Mouse (Mus musculus) T-helper 2 cell (primary cell): ENCODE data around the gene Rrp8.

Experiments used
- in situ Hi-C: fragments of 300-600 bp; cut with MboI, MseI; formaldehyde crosslinking; loops from one replicate; pipeline ENCODE4 v1.15.1; 2025; ENCODE audit warnings: high pct_unique_total_duplicates

Gene Rrp8

DNA sequence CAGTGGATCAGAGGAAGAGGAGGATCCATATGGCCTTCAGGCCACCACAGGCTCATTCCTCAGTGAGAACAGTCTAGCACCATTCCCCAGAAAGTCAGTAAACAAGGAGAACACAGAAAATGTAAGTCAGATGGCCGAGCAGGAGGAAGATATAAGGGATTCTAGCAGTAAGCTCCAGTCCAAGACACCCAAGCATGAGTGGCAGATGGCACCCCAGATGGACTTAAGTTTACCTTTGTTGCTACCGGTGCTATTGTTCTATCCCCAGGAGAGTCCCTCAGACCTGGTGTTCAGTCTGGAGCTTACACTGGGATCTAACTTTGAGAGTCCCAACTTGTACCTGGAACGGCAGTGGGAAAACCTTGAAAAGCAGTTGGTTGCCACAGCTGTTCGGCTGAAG, 33.4 kb downstream of the Rrp8 start:
- in situ Hi-C loops: no loop called here

DNA sequence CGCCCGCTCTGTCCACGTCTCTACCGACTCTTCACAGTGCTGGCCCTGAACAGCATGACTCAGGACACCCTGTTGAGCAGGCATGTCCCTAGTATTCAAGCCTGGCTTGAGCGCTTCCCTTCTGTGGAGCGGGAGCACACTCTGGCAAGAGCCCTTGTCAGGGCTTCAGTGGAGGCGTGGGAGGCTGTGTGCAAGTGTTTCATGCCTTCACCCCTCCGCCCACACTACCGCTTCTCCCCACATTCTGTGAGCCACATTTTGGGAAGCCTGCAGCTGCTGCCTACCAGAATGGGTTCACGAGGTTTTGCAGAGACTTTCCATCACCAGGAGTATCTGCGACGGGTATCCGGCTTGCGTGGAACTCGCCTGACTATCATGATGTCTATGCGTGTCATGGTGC, 34.0 kb downstream of the Rrp8 start:
- in situ Hi-C loops: no loop called here

DNA sequence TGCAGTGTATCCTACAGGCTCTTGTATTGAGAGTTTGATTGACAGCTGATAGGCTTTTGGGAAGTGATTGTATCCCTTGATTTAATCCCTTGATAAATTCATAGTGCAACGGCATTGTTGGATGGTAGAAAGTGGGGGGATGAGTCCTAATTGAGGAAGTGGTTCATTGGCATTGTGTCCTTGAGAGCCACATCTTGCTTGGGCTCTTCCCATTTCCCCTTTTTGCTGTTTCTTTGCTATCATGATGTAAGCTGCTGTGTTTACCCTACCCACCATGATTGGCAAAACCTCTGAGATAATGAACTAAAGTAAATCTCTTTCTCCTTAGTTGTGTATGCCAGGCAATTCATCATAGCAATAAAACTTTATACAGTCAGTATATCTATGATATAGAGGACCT, 46.3 kb downstream of the Rrp8 start:
- in situ Hi-C loops: no loop called here

DNA sequence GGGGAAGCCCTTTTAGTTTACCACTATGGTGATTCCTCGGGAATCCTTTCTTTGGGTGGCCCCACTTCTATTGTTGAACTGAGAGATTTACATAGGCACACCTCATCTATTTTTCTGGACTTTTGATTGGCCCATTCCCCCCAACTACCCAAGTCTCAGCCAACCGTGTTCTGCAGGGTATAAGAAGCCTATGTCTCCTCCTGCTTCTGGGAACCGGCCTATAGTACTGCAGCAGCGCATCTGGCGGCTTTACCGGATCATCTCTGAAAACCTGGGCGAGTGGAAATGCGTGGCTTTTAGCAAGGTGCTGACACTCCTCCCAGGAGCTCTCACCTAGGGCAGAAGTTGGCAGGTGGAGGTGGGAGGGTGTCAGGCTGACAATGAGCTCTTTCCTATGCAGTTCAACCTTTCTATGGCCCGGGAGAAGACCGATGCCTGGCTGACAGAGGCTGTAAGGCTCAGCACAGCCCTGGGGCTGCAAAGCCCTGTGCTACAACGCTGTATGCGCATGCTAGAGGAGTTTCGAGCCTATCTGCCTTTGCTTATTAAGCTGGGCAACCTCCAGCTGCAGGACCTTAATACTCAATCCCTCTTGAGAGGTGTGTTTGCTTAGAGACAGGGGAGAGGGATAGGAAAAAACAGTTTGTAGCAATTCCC, 51.5 kb downstream of the Rrp8 start:
- in situ Hi-C loops: no loop called here
